Mouse (Mus musculus): Measurements from ENCODE around the gene Tie1. TPM values are rescaled to one million over a fixed set of nuclear protein-coding genes. Genes with fewer than 3 reads are reported as not detected.

Tie1 gene
- polyA plus RNA-seq, 1 experiment, result 28.3 TPM

DNA sequence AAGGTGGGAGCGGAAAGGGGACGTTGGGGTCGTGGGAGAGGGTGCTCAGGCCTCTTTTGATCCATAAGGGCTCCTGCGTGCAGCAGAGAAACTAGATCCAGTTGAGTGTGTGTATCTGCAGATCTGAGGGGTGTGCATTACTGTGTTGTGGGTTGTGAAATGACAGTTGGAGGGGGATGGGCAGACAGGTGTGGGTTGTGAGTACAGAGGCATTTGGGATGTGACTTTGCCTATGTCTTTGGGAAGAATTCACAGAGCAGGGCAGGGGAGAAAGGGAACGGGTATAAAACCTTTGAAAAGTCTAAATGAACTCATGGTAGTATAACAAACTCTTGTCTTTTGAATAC lies 37.4 kb upstream of the Tie1 start:
- H3K27ac ChIP-seq (ENCODE audit: insufficient read depth, low read length), result no peak overlapping the region
- H3K4me1 ChIP-seq (ENCODE audit: control insufficient read depth, insufficient read depth, insufficient read length), result no peaks in the 10 kb centered on the region
- WGBS, result 77% methylated on average over 5 of the region's 5 CpGs
- TF ChIP-seq CTCF (IDR thresholded peaks at IDR 0.05; ENCODE audit: extremely low read depth, insufficient read depth, insufficient read length, insufficient replicate concordance) (no peak), POLR2A (IDR thresholded peaks at IDR 0.05; ENCODE audit: low read depth, low read length) (no peak)
- DNase-seq (ENCODE audit: low read depth in 1 of 2, low spot score in 2 of 2), result no peak
- H3K27me3 ChIP-seq (ENCODE audit: control insufficient read depth, insufficient read depth, low read length), result no peaks in the 10 kb centered on the region
- no peak overlapping the region for H3K4me3 ChIP-seq (ENCODE audit: extremely low read depth, insufficient read depth, insufficient read length)
- H3K36me3 ChIP-seq (ENCODE audit: control insufficient read depth, insufficient read depth, low read length), result no peaks in the 10 kb centered on the region

DNA sequence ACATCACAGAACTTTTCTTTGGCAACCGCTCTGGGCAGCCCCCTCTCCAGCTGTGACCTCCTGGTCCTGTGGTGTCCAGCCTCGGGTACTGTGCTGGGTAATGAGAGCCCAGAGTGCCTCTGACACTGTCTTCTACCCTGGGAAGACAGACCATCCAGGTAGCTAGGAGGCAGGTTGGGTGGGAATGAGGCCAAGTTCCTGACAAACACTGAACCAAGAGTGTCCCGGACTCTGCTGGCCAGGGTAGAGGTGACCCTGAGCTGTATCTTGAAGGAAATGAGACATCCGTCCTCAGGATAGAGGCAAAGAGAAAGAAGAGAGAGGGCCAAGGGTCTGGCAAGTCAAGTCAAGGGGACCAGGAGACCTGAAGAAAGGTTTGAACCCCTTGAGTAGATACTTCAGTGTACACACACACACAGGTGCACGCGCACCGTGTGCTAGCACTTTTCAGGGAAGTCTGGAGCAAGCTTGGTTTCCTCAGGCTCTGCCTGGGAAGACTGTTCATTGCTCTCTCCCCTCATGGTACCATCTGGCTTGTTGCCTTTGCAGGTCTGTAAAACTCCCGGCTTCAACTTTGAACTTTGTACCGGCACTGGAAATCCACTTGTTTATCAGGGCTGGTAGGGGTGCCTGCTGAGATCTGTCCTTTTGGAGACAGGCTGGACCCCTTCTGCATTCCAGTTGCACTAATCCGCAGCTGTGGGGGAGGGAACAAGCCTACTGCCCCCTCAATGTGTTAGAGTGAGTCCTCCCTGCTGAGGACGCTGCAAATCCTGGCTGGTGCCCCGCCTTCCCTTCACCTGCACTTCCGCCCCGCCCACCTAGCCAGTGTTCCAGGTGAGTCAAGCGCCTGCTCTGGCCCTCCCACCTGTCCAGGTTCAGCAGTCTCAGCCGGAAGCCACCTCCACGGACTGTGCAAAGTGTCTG lies 36.8 kb upstream of the Tie1 start, which contains the start of gene 2610528J11Rik:
TSS of gene 2610528J11Rik (plus strand) at position 592 of the 927 bp plus-strand sequence.
- H3K27me3 ChIP-seq (ENCODE audit: control insufficient read depth, insufficient read depth, low read length), result no peaks in the 10 kb centered on the region
- no peak for DNase-seq (ENCODE audit: low read depth in 1 of 2, low spot score in 2 of 2)
- TF ChIP-seq CTCF (IDR thresholded peaks at IDR 0.05; ENCODE audit: extremely low read depth, insufficient read depth, insufficient read length, insufficient replicate concordance) (no peak), POLR2A (IDR thresholded peaks at IDR 0.05; ENCODE audit: low read depth, low read length) (no peak)
- no peak within 1 kb of the TSS for H3K4me3 ChIP-seq (ENCODE audit: extremely low read depth, insufficient read depth, insufficient read length)
- no peaks in the 10 kb centered on the region for H3K36me3 ChIP-seq (ENCODE audit: control insufficient read depth, insufficient read depth, low read length)
- no peak within 1 kb of the TSS for H3K27ac ChIP-seq (ENCODE audit: insufficient read depth, low read length)
- no peaks in the 10 kb centered on the region for H3K4me1 ChIP-seq (ENCODE audit: control insufficient read depth, insufficient read depth, insufficient read length)
- 87% methylated on average over 17 of the region's 17 CpGs for WGBS

DNA sequence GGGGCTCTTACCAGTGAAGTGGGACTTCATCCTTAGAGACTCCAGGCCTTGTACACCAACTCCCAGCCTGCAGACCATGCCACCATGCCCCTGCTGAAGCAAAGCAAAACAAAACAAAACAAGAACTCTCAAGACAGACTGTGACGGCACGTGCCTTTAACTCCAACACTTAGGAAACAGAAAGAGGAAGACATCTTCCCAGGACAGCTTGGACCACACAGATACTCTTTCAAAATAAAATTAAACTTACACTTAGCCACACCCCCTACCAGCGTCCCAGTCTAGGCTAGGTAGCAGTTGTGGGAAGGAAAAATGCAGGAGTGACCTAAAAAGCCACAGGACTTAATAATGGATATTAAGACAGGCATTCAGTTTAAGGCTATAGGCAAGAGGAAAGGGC lies 35.9 kb upstream of the Tie1 start:
- Histone ChIP-seq H3K36me3 (ENCODE audit: control insufficient read depth, insufficient read depth, low read length) (no peaks in the 10 kb centered on the region), H3K4me1 (ENCODE audit: control insufficient read depth, insufficient read depth, insufficient read length) (no peaks in the 10 kb centered on the region), H3K27me3 (ENCODE audit: control insufficient read depth, insufficient read depth, low read length) (no peaks in the 10 kb centered on the region), H3K27ac (ENCODE audit: insufficient read depth, low read length) (no peak overlapping the region), H3K4me3 (ENCODE audit: extremely low read depth, insufficient read depth, insufficient read length) (no peak overlapping the region)
- DNase-seq (ENCODE audit: low read depth in 1 of 2, low spot score in 2 of 2), result no peak
- WGBS, result 55% methylated on average over 3 of the region's 3 CpGs
- TF ChIP-seq CTCF (IDR thresholded peaks at IDR 0.05; ENCODE audit: extremely low read depth, insufficient read depth, insufficient read length, insufficient replicate concordance) (no peak), POLR2A (IDR thresholded peaks at IDR 0.05; ENCODE audit: low read depth, low read length) (no peak)

DNA sequence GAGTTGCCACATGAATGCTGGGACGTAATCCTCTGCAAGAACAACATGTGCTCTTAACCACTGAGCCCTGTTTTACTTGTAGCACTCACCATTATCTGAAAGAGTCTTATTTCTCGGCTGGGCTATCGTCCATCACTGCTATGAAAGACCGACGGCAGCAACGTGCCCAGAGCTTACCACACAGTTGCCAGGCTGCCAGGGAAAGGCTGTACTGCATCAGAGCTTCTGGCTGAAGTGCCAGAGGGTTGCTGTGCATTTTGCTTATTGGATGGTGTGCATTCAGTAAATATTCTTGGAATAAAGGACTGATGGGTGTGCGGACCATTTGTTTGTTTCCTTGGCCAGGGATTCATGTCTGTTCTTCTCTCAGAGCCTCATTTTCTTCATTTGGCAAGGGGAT lies 34.1 kb upstream of the Tie1 start:
- no peaks in the 10 kb centered on the region for H3K36me3 ChIP-seq (ENCODE audit: control insufficient read depth, insufficient read depth, low read length)
- TF ChIP-seq POLR2A (IDR thresholded peaks at IDR 0.05; ENCODE audit: low read depth, low read length), result no peak
- no peak for TF ChIP-seq CTCF (IDR thresholded peaks at IDR 0.05; ENCODE audit: extremely low read depth, insufficient read depth, insufficient read length, insufficient replicate concordance)
- H3K4me1 ChIP-seq (ENCODE audit: control insufficient read depth, insufficient read depth, insufficient read length), result no peaks in the 10 kb centered on the region
- no peak for DNase-seq (ENCODE audit: low read depth in 1 of 2, low spot score in 2 of 2)
- H3K4me3 ChIP-seq (ENCODE audit: extremely low read depth, insufficient read depth, insufficient read length), result no peak overlapping the region
- 88% methylated on average over 7 of the region's 7 CpGs for WGBS
- H3K27me3 ChIP-seq (ENCODE audit: control insufficient read depth, insufficient read depth, low read length), result no peaks in the 10 kb centered on the region
- H3K27ac ChIP-seq (ENCODE audit: insufficient read depth, low read length), result no peak overlapping the region

DNA sequence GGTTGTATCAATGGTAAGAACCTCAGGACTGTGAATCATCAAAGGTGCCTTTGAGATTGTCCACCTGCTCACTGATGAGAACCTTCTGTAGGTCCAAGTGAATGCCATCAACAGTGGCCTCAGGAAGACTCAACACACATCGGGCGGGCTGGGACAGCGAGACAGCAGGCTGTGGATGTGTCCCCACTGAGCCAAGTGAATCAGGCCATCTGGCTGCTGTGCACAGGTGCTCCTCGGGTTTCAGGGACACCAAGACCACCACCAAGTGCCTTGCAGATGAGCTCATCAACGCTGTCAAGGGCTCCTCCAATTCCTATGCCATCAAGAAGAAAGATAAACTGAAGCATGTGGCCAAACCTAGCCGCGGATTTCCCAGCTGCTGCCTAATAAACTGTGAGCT lies 32.4 kb upstream of the Tie1 start:
- DNase-seq (ENCODE audit: low read depth in 1 of 2, low spot score in 2 of 2), result no peak
- no peak overlapping the region for H3K4me3 ChIP-seq (ENCODE audit: extremely low read depth, insufficient read depth, insufficient read length)
- no peaks in the 10 kb centered on the region for H3K36me3 ChIP-seq (ENCODE audit: control insufficient read depth, insufficient read depth, low read length)
- H3K27ac ChIP-seq (ENCODE audit: insufficient read depth, low read length), result no peak overlapping the region
- no peaks in the 10 kb centered on the region for H3K27me3 ChIP-seq (ENCODE audit: control insufficient read depth, insufficient read depth, low read length)
- 91% methylated on average over 7 of the region's 7 CpGs for WGBS
- no peaks in the 10 kb centered on the region for H3K4me1 ChIP-seq (ENCODE audit: control insufficient read depth, insufficient read depth, insufficient read length)
- TF ChIP-seq POLR2A (IDR thresholded peaks at IDR 0.05; ENCODE audit: low read depth, low read length) (no peak), CTCF (IDR thresholded peaks at IDR 0.05; ENCODE audit: extremely low read depth, insufficient read depth, insufficient read length, insufficient replicate concordance) (no peak)

DNA sequence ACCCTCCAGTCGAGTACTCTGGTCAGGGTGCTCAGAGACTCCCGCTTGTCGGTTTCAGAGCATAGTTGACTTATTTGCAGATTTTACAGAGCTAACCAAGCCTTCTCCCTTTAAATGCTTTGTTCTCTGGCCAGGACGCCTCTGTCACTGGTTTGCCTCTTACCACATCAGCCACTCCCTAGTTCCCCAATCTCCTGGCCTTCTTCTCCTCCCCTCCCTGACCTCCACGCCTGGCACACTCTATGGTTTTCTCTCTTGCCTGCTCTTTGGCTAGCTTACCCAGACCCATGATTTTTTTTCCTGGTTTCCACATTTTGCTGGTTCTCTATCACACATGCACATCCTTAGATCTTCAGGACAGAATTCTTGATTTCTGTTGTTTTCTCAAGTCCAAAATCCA lies 28.3 kb upstream of the Tie1 start:
- H3K27me3 ChIP-seq (ENCODE audit: control insufficient read depth, insufficient read depth, low read length), result no peaks in the 10 kb centered on the region
- no peaks in the 10 kb centered on the region for H3K36me3 ChIP-seq (ENCODE audit: control insufficient read depth, insufficient read depth, low read length)
- H3K4me1 ChIP-seq (ENCODE audit: control insufficient read depth, insufficient read depth, insufficient read length), result no peaks in the 10 kb centered on the region
- no peak for DNase-seq (ENCODE audit: low read depth in 1 of 2, low spot score in 2 of 2)
- TF ChIP-seq CTCF (IDR thresholded peaks at IDR 0.05; ENCODE audit: extremely low read depth, insufficient read depth, insufficient read length, insufficient replicate concordance) (no peak), POLR2A (IDR thresholded peaks at IDR 0.05; ENCODE audit: low read depth, low read length) (no peak)
- H3K27ac ChIP-seq (ENCODE audit: insufficient read depth, low read length), result no peak overlapping the region
- WGBS, result 61% methylated on average over 5 of the region's 5 CpGs
- H3K4me3 ChIP-seq (ENCODE audit: extremely low read depth, insufficient read depth, insufficient read length), result no peak overlapping the region

DNA sequence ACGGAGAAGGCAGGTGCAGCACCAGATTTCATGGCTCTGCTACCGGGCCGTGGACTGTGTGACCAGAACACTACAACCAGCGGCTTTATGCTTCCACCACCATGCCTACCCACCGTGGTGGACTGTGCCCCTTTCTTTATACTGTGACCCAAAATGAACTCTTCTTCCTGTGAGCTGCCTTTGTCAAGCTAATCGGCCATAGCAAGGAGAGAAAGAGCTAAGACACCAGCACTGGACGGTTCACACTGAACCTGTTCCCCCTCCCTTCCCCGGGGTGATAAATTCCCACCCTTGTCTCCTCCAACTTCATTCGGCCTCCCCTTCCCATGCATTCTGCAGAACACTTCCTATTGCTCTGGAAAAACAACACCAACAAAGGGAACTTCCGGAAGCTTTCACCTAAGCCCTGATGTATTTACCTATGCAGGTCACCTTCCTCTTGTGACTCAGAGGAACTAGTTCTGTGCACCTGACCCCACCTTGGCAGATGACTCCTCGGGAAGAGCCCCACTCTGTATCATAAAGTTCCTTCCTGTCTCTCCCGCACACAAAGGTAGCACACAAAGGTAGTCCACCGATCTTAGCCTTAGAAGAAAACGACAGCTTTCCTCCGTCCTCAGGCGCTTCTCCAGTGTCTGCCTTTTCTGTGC lies 27.8 kb upstream of the Tie1 start:
- no peaks in the 10 kb centered on the region for H3K36me3 ChIP-seq (ENCODE audit: control insufficient read depth, insufficient read depth, low read length)
- H3K27me3 ChIP-seq (ENCODE audit: control insufficient read depth, insufficient read depth, low read length), result no peaks in the 10 kb centered on the region
- no peak overlapping the region for H3K27ac ChIP-seq (ENCODE audit: insufficient read depth, low read length)
- TF ChIP-seq POLR2A (IDR thresholded peaks at IDR 0.05; ENCODE audit: low read depth, low read length) (no peak), CTCF (IDR thresholded peaks at IDR 0.05; ENCODE audit: extremely low read depth, insufficient read depth, insufficient read length, insufficient replicate concordance) (no peak)
- H3K4me3 ChIP-seq (ENCODE audit: extremely low read depth, insufficient read depth, insufficient read length), result no peak overlapping the region
- H3K4me1 ChIP-seq (ENCODE audit: control insufficient read depth, insufficient read depth, insufficient read length), result no peaks in the 10 kb centered on the region
- no peak for DNase-seq (ENCODE audit: low read depth in 1 of 2, low spot score in 2 of 2)
- 67% methylated on average over 16 of the region's 16 CpGs for WGBS
